In genomic region chr1:192125761-192126160, GRCm38 (mm10) we compare ENCODE assay signal across 10 mouse cellular contexts.
"Had no signal": no experiment of that assay in that cellular context is flagged by ENCODE, and none has a peak within 500 bp of the region (broad histone marks: within the 10 kb centered on the region; RNA-seq: fewer than 3 reads in every experiment).

No protein-coding gene starts in this region.

- H3K27me3 ChIP-seq: hindbrain, embryonic 15.5 days; limb, embryonic 15.5 days; midbrain, embryonic 12.5 days; neural tube, embryonic 13.5 days had no signal

- H3K4me3 ChIP-seq: hindbrain, embryonic 15.5 days; left cerebral cortex, adult 2 months; limb, embryonic 15.5 days; midbrain, embryonic 12.5 days; neural tube, embryonic 13.5 days had no signal

- H3K27ac ChIP-seq: hindbrain, embryonic 15.5 days; left cerebral cortex, adult 2 months; limb, embryonic 15.5 days; midbrain, embryonic 12.5 days; neural tube, embryonic 13.5 days had no signal

- H3K4me1 ChIP-seq: hindbrain, embryonic 15.5 days; limb, embryonic 15.5 days; midbrain, embryonic 12.5 days; neural tube, embryonic 13.5 days had no signal

- H3K9me3 ChIP-seq: hindbrain, embryonic 15.5 days; limb, embryonic 15.5 days; midbrain, embryonic 12.5 days; neural tube, embryonic 13.5 days had no signal

- H3K9ac ChIP-seq: hindbrain, embryonic 15.5 days; limb, embryonic 15.5 days; midbrain, embryonic 12.5 days; neural tube, embryonic 13.5 days had no signal

- ATAC-seq: intestine, embryonic 16.5 days; midbrain, embryonic 16.5 days had no signal

- H3K4me2 ChIP-seq: hindbrain, embryonic 15.5 days; limb, embryonic 15.5 days; midbrain, embryonic 12.5 days; neural tube, embryonic 13.5 days had no signal

- DNase-seq: lung, adult 18-20 months; thymus, adult 18-20 months; thymus, postnatal 25 days had no signal
